Mouse (Mus musculus) ZHBTc4 (cell line): ENCODE measurements around the gene Llph.

ENCODE experiments used
- DNase-seq: peaks from one replicate; pipeline ENCODE4 v3.0.0-alpha.2; 2011; ENCODE audit warnings: low read depth, low spot score

Gene Llph

DNA sequence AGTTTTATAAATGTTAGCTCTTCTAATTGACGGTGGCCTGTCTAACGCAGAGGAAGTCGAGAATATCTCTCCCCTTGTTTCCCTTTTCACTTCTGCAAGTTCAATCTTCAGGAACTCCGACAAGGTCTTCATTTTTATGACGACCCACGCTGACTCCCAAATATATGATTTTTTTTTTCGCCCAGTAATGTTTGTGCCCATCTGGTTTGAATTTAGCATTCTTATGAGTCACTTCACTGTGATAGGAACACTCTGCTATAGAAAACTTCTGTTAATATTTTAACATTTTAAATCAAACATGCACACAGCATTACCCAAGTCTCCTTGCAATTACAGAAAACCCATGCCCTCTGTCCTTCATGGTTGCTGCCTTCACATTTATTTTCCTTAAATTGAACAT, 46.5 kb downstream of the Llph start:
- no peak for DNase-seq

DNA sequence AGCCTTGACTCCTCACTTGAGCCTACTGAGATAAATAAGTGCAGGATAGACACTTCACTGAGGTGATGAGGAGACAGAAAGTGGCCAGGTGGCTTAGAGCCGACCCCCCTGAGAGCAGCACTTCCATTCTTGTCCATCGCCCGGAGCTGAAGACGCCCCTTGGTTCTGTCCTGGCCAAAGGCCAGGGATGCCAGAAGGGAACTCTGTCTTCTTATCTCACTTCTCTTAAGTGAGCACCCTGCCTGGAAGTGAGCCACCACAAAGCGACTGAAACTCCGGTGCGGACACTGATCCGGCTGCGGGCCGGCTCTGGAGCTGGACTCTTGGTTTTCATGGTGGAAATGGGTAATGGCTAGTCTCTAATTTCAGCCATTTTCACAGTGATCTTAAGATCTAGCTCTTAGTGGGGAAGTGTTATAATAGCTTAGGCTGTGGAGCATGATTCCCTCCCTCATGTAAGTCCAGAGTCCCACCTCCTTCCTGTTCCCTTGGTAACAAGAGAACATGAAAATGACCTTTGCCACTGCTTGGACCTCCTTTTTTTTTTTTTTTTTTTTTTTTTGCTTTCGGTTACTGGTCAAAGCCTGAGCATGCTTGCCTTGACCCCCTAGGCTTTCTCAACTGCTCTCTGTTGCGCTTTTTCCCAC, 52.7 kb downstream of the Llph start:
- no peak for DNase-seq

DNA sequence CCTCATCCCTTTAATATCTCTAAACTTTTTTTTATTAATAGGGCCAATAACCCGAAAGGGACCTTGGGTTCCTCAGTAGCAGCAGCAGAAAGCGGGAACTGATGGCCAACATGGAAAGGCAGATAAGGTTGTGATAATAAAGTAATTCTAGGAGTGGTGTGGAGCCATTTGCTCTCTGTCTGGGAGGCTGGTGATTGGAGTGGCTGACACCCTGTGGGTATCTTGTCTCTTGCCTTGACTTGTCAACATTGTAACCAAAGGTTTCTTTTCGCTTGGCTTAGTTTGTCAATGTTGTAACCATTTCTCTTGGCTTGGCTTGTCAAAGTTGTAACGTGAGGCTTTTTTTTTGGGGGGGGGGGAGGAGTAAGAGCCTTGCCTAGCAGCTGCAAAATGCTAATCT, 53.5 kb downstream of the Llph start:
- DNase-seq = no peak

DNA sequence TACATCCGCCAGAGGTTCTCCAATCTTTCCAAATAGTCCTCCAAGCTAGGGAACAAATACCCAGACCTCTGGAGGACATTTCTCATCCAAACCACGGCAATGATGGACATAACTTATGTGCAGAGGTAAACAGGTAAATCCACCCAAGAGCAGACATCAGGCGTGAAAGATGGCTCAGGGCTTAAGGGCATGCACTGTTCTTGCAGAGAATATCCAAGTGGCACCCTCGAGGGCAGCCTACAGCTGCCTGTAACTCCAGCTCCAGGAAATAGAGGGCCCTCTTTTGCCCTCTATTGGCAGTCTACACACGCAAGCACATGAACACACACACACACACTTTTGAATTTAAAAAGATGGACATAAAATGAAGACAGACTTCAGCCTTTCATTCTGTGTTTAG, 54.8 kb downstream of the Llph start:
- DNase-seq = no peak
